Comparison of ENCODE assay signal across 8 mouse cellular contexts in genomic region chr15:12009712-12010601, GRCm38 (mm10). TPM values are rescaled to one million over a fixed set of nuclear protein-coding genes. Genes with fewer than 3 reads are reported as not detected.
A peak's percentile ranks its signal among the peaks of the same experiment; 100 is the strongest.
DNase-seq lines count a peak whose midpoint lies in the region; ATAC-seq and TF ChIP-seq lines count a peak whose summit lies in the region.

No protein-coding gene starts in this region.

- peak overlapping the region; percentile 34 for H3K4me3 ChIP-seq in kidney, adult 2 months (ENCODE audit: insufficient read depth, low read depth, low read length)
- H3K4me3 ChIP-seq in embryonic facial prominence, embryonic 14.5 days (ENCODE audit: low read depth, low read length), result peak overlapping the region; percentile 25
- H3K4me3 ChIP-seq in intestine, embryonic 16.5 days (ENCODE audit: low read length), result peak overlapping the region; percentile 45
- peak overlapping the region; percentile 67 for H3K4me3 ChIP-seq in thymus, adult 2 months (ENCODE audit: control insufficient read depth, insufficient read depth, low read length)

- no peak for TF ChIP-seq POLR2A in kidney, adult 2 months (IDR thresholded peaks at IDR 0.05; ENCODE audit: low read depth, low read length)
- peak; percentile 75; the same call in 1 of the 2 replicates for TF ChIP-seq POLR2A in thymus, adult 2 months (IDR thresholded peaks at IDR 0.05; ENCODE audit: control insufficient read depth, extremely low read depth, insufficient read depth, low read length, poor library complexity)

- 60% methylated on average over 23 of the region's 23 CpGs for WGBS in kidney, adult 2 months
- WGBS in embryonic facial prominence, embryonic 14.5 days, result 67% methylated on average over 23 of the region's 23 CpGs
- WGBS in intestine, embryonic 16.5 days, result 52% methylated on average over 23 of the region's 23 CpGs
- 20% methylated on average over 23 of the region's 23 CpGs for WGBS in thymus, adult 2 months

- no peaks in the 10 kb centered on the region for H3K9me3 ChIP-seq in embryonic facial prominence, embryonic 14.5 days (ENCODE audit: control insufficient read depth, low read length)
- no peaks in the 10 kb centered on the region for H3K9me3 ChIP-seq in intestine, embryonic 16.5 days (ENCODE audit: control insufficient read depth, low read length)

- no peak for DNase-seq in kidney, adult 2 months
- no peak for DNase-seq in kidney, postnatal 14 days
- DNase-seq in embryonic facial prominence, embryonic 14.5 days (ENCODE audit: low spot score), result no peak
- DNase-seq in thymus, adult 2 months, result peak; percentile 76
- DNase-seq in embryo, embryonic 11 days, result no peak

- no peaks in the 10 kb centered on the region for H3K27me3 ChIP-seq in kidney, adult 2 months (replicated peaks; ENCODE audit: control insufficient read depth, insufficient read depth, low read length)
- no peaks in the 10 kb centered on the region for H3K27me3 ChIP-seq in embryonic facial prominence, embryonic 14.5 days (replicated peaks; ENCODE audit: control insufficient read depth, insufficient read depth, low read length)
- no peaks in the 10 kb centered on the region for H3K27me3 ChIP-seq in intestine, embryonic 16.5 days (replicated peaks; ENCODE audit: control insufficient read depth, insufficient read depth, low read length)
- no peaks in the 10 kb centered on the region for H3K27me3 ChIP-seq in thymus, adult 2 months (ENCODE audit: control insufficient read depth, insufficient read depth, low read length)

- H3K9ac ChIP-seq in embryonic facial prominence, embryonic 14.5 days (ENCODE audit: low read depth, low read length), result peak overlapping the region; percentile 46; the same call in 1 of the 2 replicates
- H3K9ac ChIP-seq in intestine, embryonic 16.5 days (ENCODE audit: low read depth, low read length), result peak overlapping the region; percentile 60

- no peaks in the 10 kb centered on the region for H3K4me1 ChIP-seq in kidney, adult 2 months (ENCODE audit: control insufficient read depth, insufficient read depth, low read length)
- H3K4me1 ChIP-seq in embryonic facial prominence, embryonic 14.5 days (ENCODE audit: control insufficient read depth, insufficient read depth, low read length), result no peaks in the 10 kb centered on the region
- H3K4me1 ChIP-seq in intestine, embryonic 16.5 days (ENCODE audit: control insufficient read depth, insufficient read depth, low read length), result no peaks in the 10 kb centered on the region; the same call in 1 of the 2 replicates
- peaks cover 21% of the 10 kb centered on the region for H3K4me1 ChIP-seq in thymus, adult 2 months (replicated peaks; ENCODE audit: control insufficient read depth, insufficient read depth, low read length)

- no peak for ATAC-seq in embryonic facial prominence, embryonic 14.5 days (ENCODE audit: low read depth)
- ATAC-seq in intestine, embryonic 16.5 days, result peak; percentile 66; the same call in 1 of the 2 replicates
- peak; percentile 33 for ATAC-seq in megakaryocyte progenitor cell, adult 5-6 weeks (replicated peaks; ENCODE audit: poor library complexity)
- ATAC-seq in erythroblast, adult 5-6 weeks (replicated peaks; ENCODE audit: low FRiP score, poor library complexity, severe bottlenecking), result no peak

- no peak overlapping the region for H3K27ac ChIP-seq in kidney, adult 2 months (ENCODE audit: insufficient read depth, low read depth, low read length)
- no peak overlapping the region for H3K27ac ChIP-seq in embryonic facial prominence, embryonic 14.5 days (replicated peaks; ENCODE audit: low read depth, low read length)
- H3K27ac ChIP-seq in intestine, embryonic 16.5 days (ENCODE audit: low read length), result no peak overlapping the region
- peak overlapping the region; percentile 97 for H3K27ac ChIP-seq in thymus, adult 2 months (ENCODE audit: control insufficient read depth, insufficient read depth, low read length)

- TF ChIP-seq CTCF in kidney, adult 2 months (conservative IDR thresholded peaks at IDR 0.05; ENCODE audit: insufficient read depth, insufficient read length, low read depth, low read length), result no peak
- no peak for TF ChIP-seq CTCF in thymus, adult 2 months (IDR thresholded peaks at IDR 0.05; ENCODE audit: borderline replicate concordance, control insufficient read depth, extremely low read depth, insufficient read depth, low read length, poor library complexity)

- H3K4me2 ChIP-seq in embryonic facial prominence, embryonic 14.5 days (ENCODE audit: low read depth, low read length), result peak overlapping the region; percentile 51
- peak overlapping the region; percentile 70 for H3K4me2 ChIP-seq in intestine, embryonic 16.5 days (ENCODE audit: low read depth, low read length)

- no peaks in the 10 kb centered on the region for H3K36me3 ChIP-seq in kidney, adult 2 months (ENCODE audit: control insufficient read depth, insufficient read depth, low read length)
- H3K36me3 ChIP-seq in embryonic facial prominence, embryonic 14.5 days (ENCODE audit: control insufficient read depth, insufficient read depth, low read length), result no peaks in the 10 kb centered on the region
- no peaks in the 10 kb centered on the region for H3K36me3 ChIP-seq in intestine, embryonic 16.5 days (ENCODE audit: control insufficient read depth, insufficient read depth, low read length)
- H3K36me3 ChIP-seq in thymus, adult 2 months (ENCODE audit: control insufficient read depth, insufficient read depth, low read length), result no peaks in the 10 kb centered on the region

RNA-seq across cellular contexts. Expression of gene Sub1, which starts 13.2 kb away (rescaled TPM):
- polyA plus RNA-seq in kidney, adult 2 months (2012; rRNA removed), result 5.0 and 10.5 TPM in 2 replicates
- polyA plus RNA-seq in embryonic facial prominence, embryonic 14.5 days (2014; fragmentation: Nextera tagmentation; extraction: Ambion mirVana), result 668 and 685 TPM in 2 replicates
- 527 and 590 TPM in 2 replicates for polyA plus RNA-seq in intestine, embryonic 16.5 days (2015; fragmentation: Nextera tagmentation; extraction: Ambion mirVana)
- 615 and 783 TPM in 2 replicates for total RNA-seq in megakaryocyte progenitor cell, adult 5-6 weeks (2015)
- 811 and 824 TPM in 2 replicates for total RNA-seq in megakaryocyte progenitor cell, adult 5-6 weeks (2017)
- 12.7 and 12.9 TPM in 2 replicates for polyA plus RNA-seq in thymus, adult 2 months (2012; rRNA removed)
- 113 and 151 TPM in 2 replicates for total RNA-seq in erythroblast, adult 5-6 weeks (2015; ENCODE audit: low replicate concordance)
- 117 and 135 TPM in 2 replicates for total RNA-seq in erythroblast, adult 5-6 weeks (2017; ENCODE audit: low replicate concordance)

Comparison
In these comparisons a context has a peak if more than half of its experiments do, and no peak if none do; other contexts are left out.
1. ATAC-seq: peak in intestine, embryonic 16.5 days (single experiment) and megakaryocyte progenitor cell, adult 5-6 weeks (single experiment); none in embryonic facial prominence, embryonic 14.5 days (single experiment) and erythroblast, adult 5-6 weeks (single experiment).
2. RNA of gene Sub1, which starts 13.2 kb away (polyA plus RNA-seq): 668 to 685 TPM in embryonic facial prominence, embryonic 14.5 days and 527 to 590 TPM in intestine, embryonic 16.5 days; 12.7 to 12.9 TPM in thymus, adult 2 months and 5.0 to 10.5 TPM in kidney, adult 2 months; every median in the first group is over 10 times any median in the second.
3. Peak in every context shown above with its lines, with median percentiles within 50 percentile points of each other: H3K4me3 ChIP-seq.